Mouse (Mus musculus) testis, postnatal 10 days (tissue): ENCODE measurements around the gene Plin1.

Experiments used
- DNase-seq: peaks from one replicate; pipeline ENCODE4 v3.0.0; 2021; ENCODE audit warnings: low spot score

The Plin1 gene

DNA sequence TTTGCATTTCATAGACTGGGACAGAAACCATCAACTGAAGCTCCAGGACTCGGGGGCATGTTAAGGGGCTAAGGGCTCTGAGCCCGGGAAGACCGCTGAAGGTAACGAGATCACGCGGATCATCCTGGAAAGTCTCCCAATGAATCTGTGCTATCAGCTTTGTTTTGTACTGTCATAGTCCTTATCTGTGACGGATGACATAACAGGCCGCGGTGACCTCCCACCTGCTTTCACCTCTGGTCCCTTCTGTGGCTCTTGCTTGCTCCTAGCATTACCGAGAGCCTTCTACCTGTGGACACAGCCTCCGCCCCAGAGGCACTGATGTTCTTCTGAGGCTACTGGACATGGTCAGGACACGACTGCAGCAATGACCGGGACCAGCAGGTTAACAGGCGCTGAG, 3.8 kb upstream of the Plin1 start:
- DNase-seq: no peak

DNA sequence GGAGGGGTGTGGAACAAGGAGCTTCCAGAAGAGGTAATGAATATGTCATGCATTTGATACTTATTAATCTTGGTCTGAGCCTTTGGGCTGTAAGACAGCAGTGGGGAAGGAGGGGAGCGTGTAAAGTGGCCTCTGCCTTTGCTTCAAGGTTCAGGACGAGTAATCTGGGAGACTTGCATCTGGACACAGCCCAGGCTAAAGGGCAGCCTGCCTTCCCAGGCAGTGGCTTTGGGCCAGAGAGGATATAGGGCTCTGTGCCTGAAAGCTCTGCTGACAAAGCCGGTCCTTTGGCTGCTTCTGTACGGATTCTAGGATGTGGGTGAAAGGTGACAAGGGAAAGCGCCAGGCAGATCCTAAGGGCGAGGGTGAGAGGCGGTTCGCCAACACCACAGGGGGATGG, 1.9 kb upstream of the Plin1 start:
- peak; percentile 65 for DNase-seq

DNA sequence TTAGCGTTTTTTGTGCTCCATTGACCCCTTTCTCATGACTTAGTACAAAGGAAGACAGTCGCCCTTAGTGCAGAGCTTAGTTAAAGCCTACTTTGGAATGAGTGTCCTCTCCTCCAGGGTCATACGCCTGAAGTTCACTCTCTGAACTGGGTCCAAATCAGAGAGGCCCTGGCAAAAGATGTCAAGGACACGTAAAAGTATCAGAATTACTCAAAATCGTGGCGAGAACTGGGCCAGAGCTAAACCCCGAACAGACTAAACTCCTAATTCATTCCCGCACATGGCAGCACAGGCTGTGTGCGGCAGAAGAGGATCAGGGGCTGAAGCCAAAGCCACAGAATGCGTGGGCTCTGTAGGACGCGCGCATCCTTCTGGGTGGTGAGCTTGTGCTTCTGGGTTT, 1.3 kb downstream of the Plin1 start:
- DNase-seq: no peak

DNA sequence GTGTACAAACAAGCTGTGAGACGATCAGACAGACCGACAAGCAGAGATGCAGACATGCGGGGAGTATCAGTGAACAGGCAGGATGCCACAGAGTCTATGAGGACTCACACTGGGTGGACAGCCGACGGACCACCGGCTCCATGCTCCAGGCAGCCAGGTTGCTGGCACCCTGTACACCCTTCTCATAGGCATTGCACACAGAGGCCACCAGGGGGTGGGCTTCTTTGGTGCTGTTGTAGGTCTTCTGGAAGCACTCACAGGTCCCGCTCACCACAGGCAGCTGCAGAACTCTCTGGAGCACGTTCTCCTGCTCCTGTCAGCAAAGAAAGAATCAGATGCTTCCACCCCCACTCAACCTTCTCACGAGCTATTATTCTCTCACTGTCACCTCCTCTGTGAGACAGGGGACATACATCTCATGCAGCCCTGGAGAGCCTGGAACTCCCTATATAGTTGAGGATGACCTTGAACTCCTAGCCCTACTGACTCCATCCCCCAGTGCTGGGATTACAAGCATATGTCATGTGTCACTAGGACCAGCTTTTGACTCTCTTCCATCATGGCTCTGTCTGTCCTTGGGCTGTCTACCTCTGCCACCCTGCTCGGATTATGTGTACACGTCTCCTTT, 2.8 kb downstream of the Plin1 start:
- DNase-seq: peak; percentile 69

GRCm38 (mm10) chr7:79729169-79729568, 3.5 kb downstream of the Plin1 start:
- DNase-seq: peak; percentile 87

GRCm38 (mm10) chr7:79728219-79728618, 4.5 kb downstream of the Plin1 start:
- peak; percentile 73 for DNase-seq

DNA sequence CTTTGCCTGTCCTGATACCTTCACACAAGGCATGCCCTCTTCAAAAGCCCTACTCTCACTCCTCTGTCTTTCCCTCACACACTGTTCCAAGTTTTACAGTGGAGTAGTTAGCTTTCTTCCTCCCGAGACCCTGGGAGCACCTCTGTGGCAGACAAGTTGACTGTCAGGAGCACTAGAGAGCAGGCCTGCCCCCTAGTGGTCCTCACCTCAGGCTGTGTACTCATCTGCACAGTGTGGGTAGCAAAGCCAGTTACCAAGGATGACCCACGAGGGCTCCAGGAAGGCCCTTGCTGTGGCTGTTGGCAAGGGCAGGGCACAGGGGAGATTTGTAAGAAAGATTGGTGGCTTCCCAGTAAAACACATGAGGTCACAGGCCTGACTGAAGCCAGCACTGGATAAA, 5.6 kb downstream of the Plin1 start:
- peak; percentile 79 for DNase-seq

DNA sequence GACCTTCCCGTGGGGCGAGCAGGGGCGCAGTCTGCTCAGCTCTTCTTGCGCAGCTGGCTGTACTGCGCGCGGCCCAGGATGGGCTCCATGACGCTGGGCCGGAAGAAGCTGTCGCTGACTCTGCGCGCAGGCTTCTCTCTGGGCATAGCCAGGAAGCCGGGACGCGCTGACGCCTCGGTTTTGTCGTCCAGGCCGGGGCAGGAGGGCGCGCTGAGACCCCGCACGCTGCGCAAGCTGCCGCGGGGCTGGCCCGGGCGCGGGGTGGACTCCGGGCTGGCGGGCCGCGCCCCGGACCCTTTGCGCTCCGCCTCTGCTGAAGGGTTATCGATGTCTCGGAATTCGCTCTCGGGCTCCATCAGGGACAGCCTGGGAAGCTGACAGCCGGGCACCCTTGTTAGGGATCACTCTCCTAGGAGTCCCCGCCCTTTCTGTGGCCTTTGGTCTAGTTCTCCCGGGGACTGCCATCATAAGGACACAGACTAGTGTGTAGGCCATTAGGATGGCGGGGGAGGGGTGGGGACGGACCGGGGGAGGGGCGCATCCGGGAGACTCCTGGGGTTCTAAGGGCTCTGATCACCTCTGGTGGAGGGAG, 11.2 kb downstream of the Plin1 start:
- peak; percentile 67 for DNase-seq

- peak; percentile 92 for DNase-seq
Measured at GRCm38 (mm10) chr7:79715187-79715981, 17.3 kb downstream of the Plin1 start, which contains the start of gene Kif7. Gene Kif7, minus strand, starts transcription at chr7:79715720.

DNA sequence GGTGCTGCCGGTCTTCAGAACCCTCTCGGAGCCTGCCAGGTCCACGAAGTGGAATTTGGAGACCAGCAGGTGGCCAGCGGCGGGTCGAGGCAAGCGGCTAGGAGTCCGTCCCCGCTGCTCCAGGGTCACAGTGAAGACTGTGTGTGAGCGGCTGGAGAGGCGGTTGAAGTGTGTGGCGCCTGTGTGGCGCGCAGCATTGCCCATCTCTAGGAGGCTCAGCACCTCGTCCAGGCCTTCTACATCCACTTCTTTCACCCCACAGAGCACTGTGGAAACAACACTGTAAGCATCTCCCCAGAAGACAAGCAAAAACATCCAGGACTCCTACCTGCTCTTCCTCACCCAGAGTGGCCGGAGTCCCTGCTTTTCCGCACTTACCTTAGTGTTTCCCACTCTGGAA, 21.9 kb downstream of the Plin1 start:
- no peak for DNase-seq

DNA sequence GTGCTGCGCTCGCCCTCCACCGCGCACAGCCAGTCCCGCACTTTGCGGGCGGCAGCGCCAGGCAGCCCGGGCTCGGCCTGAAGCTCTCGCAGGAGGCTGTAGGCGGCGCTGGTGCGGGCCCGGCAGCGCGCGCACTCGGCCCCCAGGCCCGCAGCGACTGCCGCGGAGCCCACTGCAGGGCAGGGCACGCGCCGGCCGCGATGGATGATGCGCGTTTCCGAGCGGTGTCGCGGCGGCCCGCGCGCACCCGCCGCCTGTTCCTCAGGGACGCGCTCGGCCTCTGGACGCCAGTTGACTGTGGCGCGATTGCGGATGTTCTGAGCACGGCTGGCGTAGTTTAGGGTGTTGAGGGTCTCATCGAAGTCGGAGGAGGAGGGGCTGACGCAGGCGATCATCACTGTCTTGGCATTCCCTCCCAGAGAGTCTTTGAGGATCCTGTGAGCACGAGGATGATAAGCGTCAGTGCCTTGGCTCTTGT, 22.5 kb downstream of the Plin1 start:
- DNase-seq: no peak

- DNase-seq: no peak
Measured at GRCm38 (mm10) chr7:79705210-79705609, 27.5 kb downstream of the Plin1 start.

- DNase-seq: no peak
Measured at GRCm38 (mm10) chr7:79702755-79703154, 29.9 kb downstream of the Plin1 start.

GRCm38 (mm10) chr7:79696495-79696894, 36.2 kb downstream of the Plin1 start:
- no peak for DNase-seq

DNA sequence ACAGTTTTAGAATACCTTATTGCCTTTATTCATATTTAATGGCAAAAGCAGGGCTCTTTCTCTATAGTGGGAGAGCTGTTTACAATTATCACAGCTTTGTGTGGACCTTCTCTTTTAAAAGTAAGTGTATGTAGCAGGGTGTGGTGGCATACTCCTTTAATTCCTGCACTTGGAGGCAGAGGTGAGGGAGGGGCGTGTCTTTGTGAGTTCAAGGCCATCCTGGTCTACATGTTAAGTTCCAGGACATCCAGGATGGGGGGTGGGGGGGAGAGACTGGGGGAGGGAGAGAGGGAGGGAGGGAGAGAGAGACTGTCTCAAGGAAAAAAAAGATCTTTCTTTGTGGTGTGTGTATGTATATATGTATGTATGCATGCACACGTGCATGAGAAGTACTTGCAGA, 52.5 kb downstream of the Plin1 start:
- no peak for DNase-seq

- DNase-seq: no peak
Measured at GRCm38 (mm10) chr7:79679186-79679585, 53.5 kb downstream of the Plin1 start.

DNA sequence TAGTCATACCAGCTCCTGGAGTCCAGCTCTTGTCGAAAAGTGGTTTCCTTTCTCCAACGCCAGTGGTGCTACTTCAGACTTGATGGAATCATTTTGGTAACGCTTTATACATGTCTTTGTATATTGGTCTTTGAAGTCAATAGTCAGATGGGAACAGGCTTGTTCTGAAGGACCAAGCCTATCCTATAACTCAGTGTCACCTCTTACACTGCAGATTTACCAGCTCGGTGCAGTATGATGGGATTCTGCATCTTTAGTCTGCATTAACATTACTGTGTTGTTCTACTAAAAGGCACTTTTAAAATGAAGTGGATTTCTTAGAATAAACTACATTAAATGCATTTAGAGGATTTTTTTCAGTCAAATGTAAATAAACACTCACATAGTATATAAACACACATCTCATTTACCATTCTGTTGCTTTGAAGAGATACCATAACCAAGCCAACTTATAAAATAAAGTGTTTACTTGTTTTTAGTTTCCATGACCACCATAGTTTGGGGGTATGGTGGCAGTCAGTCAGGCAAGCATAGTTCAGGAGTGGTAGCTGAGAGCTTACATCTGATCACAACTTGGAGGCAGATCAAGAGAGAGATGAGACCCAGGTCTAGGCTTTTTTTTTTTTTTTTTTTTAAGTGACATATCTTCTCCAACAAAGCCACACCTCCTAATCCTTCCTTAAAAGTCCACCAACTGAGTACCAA, 61.7 kb downstream of the Plin1 start:
- DNase-seq: no peak
